Mouse (Mus musculus): ENCODE results near the gene Ptprk. TPM values are rescaled to one million over a fixed set of nuclear protein-coding genes. Genes with fewer than 3 reads are reported as not detected.

Ptprk gene
- total and polyA plus RNA-seq, 2 experiments from 2014 or later, result 25.4 to 43.4 TPM

DNA sequence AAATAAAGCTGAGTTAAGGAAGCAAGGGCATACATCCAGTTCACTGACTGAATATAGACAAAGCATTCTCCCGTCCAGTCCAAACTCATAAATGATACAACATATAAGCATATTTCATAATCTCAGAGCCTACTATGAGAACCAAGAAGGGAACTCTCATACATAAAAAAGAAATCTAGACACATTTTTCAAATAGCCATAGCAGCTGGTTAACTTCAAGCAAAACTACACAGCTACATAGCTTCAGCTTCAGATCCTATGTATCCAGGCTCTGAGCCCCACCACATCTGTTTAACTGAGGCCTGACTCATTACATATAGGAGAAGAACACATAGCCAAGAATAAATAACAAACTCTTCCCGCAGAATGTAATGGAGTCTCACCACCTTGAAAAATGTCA lies 539.8 kb downstream of the Ptprk start:
- TF ChIP-seq CTCF (IDR thresholded peaks at IDR 0.05), result no peak
- Histone ChIP-seq H3K4me3 (ENCODE audit: low read depth, low read length) (no peak overlapping the region), H3K4me2 (ENCODE audit: low read depth, low read length, poor library complexity, severe bottlenecking) (no peak overlapping the region), H3K27me3 (ENCODE audit: insufficient read depth, low read length) (no peaks in the 10 kb centered on the region), H3K9me3 (ENCODE audit: low read length) (no peaks in the 10 kb centered on the region), H3K9ac (replicated peaks; ENCODE audit: low read length, poor library complexity, severe bottlenecking) (no peak overlapping the region), H3K27ac (ENCODE audit: low read depth, low read length) (no peak overlapping the region), H3K4me1 (ENCODE audit: insufficient read depth, low read length) (no peaks in the 10 kb centered on the region), H3K36me3 (ENCODE audit: insufficient read depth, low read length) (no peaks in the 10 kb centered on the region)
- WGBS, result 94% methylated on average over 2 of the region's 2 CpGs
- DNase-seq (ENCODE audit: low spot score) (no peak), ATAC-seq (ENCODE audit: low FRiP score) (no peak)

DNA sequence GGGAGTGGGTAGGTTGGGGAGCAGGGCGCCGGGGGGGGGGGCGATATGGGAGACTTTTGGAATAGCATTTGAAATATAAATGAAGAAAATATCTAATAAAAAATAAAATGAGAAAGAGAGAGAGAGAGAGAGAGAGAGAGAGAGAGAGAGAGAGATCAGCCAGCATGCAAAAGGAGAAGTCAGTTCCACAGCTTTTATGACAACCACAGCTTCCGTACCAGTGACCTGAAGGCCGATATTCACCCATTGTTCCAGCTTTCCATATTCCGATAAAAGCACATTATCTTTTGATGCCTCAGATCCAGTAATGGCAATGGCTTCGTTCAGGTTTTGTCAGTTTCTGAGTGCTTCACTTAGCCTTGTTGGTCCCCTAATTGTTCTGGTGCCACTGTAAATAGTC lies 542.6 kb downstream of the Ptprk start:
- Histone ChIP-seq H3K4me1 (ENCODE audit: insufficient read depth, low read length) (no peaks in the 10 kb centered on the region), H3K9me3 (ENCODE audit: low read length) (no peaks in the 10 kb centered on the region), H3K36me3 (ENCODE audit: insufficient read depth, low read length) (no peaks in the 10 kb centered on the region), H3K4me2 (ENCODE audit: low read depth, low read length, poor library complexity, severe bottlenecking) (no peak overlapping the region), H3K4me3 (ENCODE audit: low read depth, low read length) (no peak overlapping the region), H3K27me3 (ENCODE audit: insufficient read depth, low read length) (no peaks in the 10 kb centered on the region), H3K27ac (ENCODE audit: low read depth, low read length) (no peak overlapping the region), H3K9ac (replicated peaks; ENCODE audit: low read length, poor library complexity, severe bottlenecking) (no peak overlapping the region)
- 91% methylated on average over 7 of the region's 7 CpGs for WGBS
- ATAC-seq (ENCODE audit: low FRiP score) (no peak), DNase-seq (ENCODE audit: low spot score) (no peak)
- no peak for TF ChIP-seq CTCF (IDR thresholded peaks at IDR 0.05)

- Histone ChIP-seq H3K4me1 (ENCODE audit: insufficient read depth, low read length) (no peaks in the 10 kb centered on the region), H3K27ac (ENCODE audit: low read depth, low read length) (no peak overlapping the region), H3K27me3 (ENCODE audit: insufficient read depth, low read length) (no peaks in the 10 kb centered on the region), H3K4me3 (ENCODE audit: low read depth, low read length) (no peak overlapping the region), H3K36me3 (ENCODE audit: insufficient read depth, low read length) (no peaks in the 10 kb centered on the region), H3K9ac (replicated peaks; ENCODE audit: low read length, poor library complexity, severe bottlenecking) (no peak overlapping the region), H3K4me2 (ENCODE audit: low read depth, low read length, poor library complexity, severe bottlenecking) (no peak overlapping the region), H3K9me3 (ENCODE audit: low read length) (no peaks in the 10 kb centered on the region)
- WGBS, result 64% methylated on average over 2 of the region's 2 CpGs
- ATAC-seq (ENCODE audit: low FRiP score), result no peak
- TF ChIP-seq CTCF (IDR thresholded peaks at IDR 0.05), result no peak
- DNase-seq (ENCODE audit: low spot score), result no peak
These were observed 543.4 kb downstream of the Ptprk start for GRCm38 (mm10) chr10:28618002-28618401.

DNA sequence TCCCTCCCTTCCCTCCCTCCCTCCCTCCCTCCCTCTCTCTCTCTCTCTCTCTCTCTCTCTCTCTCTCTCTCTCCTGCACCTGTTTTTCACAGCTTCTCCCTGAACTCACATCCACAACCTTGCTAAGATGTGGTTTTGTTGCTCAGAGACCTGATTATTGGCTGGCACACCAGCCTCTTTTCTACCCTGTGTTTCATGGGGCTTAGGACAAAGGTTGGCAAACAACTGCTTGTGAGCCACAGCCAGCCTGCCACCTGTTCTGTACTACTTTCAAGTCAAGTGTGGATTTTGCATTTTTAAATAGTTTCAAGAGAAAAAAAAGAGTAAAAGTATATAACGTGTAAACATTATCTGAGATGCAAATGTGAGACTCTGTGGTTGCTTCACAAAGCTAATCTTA lies 544.8 kb downstream of the Ptprk start:
- Histone ChIP-seq H3K4me3 (ENCODE audit: low read depth, low read length) (no peak overlapping the region), H3K9me3 (ENCODE audit: low read length) (no peaks in the 10 kb centered on the region), H3K27ac (ENCODE audit: low read depth, low read length) (no peak overlapping the region), H3K4me2 (ENCODE audit: low read depth, low read length, poor library complexity, severe bottlenecking) (no peak overlapping the region), H3K27me3 (ENCODE audit: insufficient read depth, low read length) (no peaks in the 10 kb centered on the region), H3K4me1 (ENCODE audit: insufficient read depth, low read length) (no peaks in the 10 kb centered on the region), H3K9ac (replicated peaks; ENCODE audit: low read length, poor library complexity, severe bottlenecking) (no peak overlapping the region), H3K36me3 (ENCODE audit: insufficient read depth, low read length) (no peaks in the 10 kb centered on the region)
- 82% methylated on average over 1 of the region's 1 CpGs for WGBS
- no peak for DNase-seq (ENCODE audit: low spot score)
- no peak for TF ChIP-seq CTCF (IDR thresholded peaks at IDR 0.05)
- no peak for ATAC-seq (ENCODE audit: low FRiP score)

DNA sequence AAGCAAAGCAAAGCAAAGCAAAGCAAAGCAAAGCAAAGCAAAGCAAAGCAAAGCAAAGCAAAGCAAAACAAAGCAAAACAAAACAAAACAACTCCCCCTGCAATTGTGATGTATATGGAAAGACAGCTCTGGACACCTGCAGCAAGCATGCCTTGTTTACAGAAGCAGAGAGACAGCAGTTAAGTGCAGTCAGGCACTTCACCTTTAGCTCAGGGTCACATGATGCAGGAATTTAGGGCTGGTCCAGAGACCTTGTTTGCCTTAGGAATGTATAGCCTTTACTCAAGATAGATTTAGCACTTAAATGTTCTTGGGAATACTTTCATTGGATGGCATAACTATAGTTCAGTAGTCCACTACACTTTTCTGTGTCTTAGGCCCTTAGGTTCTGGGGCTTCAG lies 561.5 kb downstream of the Ptprk start:
- TF ChIP-seq CTCF (IDR thresholded peaks at IDR 0.05), result no peak
- no peaks in the 10 kb centered on the region for H3K9me3 ChIP-seq (ENCODE audit: low read length)
- no peak overlapping the region for H3K4me2 ChIP-seq (ENCODE audit: low read depth, low read length, poor library complexity, severe bottlenecking)
- no peak overlapping the region for H3K9ac ChIP-seq (replicated peaks; ENCODE audit: low read length, poor library complexity, severe bottlenecking)
- no peaks in the 10 kb centered on the region for H3K4me1 ChIP-seq (ENCODE audit: insufficient read depth, low read length)
- H3K4me3 ChIP-seq (ENCODE audit: low read depth, low read length), result no peak overlapping the region
- no peak for DNase-seq (ENCODE audit: low spot score)
- no peaks in the 10 kb centered on the region for H3K36me3 ChIP-seq (ENCODE audit: insufficient read depth, low read length)
- no peak overlapping the region for H3K27ac ChIP-seq (ENCODE audit: low read depth, low read length)
- no peaks in the 10 kb centered on the region for H3K27me3 ChIP-seq (ENCODE audit: insufficient read depth, low read length)
- no peak for ATAC-seq (ENCODE audit: low FRiP score)

DNA sequence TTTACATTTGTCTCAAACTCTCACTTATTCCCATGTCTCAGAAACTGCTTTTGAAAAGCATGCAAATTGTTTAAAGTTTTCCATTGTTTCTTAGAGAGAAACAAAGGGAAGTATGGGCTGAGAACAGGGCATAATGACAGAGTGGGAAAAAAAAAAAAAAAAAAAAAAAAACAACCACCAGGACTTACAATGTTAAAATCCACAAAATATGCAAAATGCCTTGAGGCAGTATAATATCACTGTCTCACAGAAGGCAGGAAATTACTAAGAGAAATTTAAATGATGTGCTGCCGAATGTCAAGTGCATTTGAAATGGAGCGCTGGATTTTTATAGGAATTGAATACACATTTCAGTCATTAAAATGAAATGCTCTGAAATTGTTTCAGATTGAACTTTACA lies 567.3 kb downstream of the Ptprk start:
- WGBS, result 50% methylated on average over 2 of the region's 2 CpGs
- no peak for ATAC-seq (ENCODE audit: low FRiP score)
- H3K4me2 ChIP-seq (ENCODE audit: low read depth, low read length, poor library complexity, severe bottlenecking), result no peak overlapping the region
- H3K4me1 ChIP-seq (ENCODE audit: insufficient read depth, low read length), result no peaks in the 10 kb centered on the region
- no peaks in the 10 kb centered on the region for H3K27me3 ChIP-seq (ENCODE audit: insufficient read depth, low read length)
- H3K4me3 ChIP-seq (ENCODE audit: low read depth, low read length), result no peak overlapping the region
- no peaks in the 10 kb centered on the region for H3K36me3 ChIP-seq (ENCODE audit: insufficient read depth, low read length)
- DNase-seq (ENCODE audit: low spot score), result no peak
- no peak for TF ChIP-seq CTCF (IDR thresholded peaks at IDR 0.05)
- H3K9ac ChIP-seq (replicated peaks; ENCODE audit: low read length, poor library complexity, severe bottlenecking), result no peak overlapping the region
- H3K27ac ChIP-seq (ENCODE audit: low read depth, low read length), result no peak overlapping the region
- no peaks in the 10 kb centered on the region for H3K9me3 ChIP-seq (ENCODE audit: low read length)

Small RNA genes within 50 kb of the gene (microRNA-seq; reads per million reads assigned to microRNA genes)
- not detected for gene Gm22370 (ENCODE audit: borderline number of aligned reads)
